Mouse (Mus musculus): ENCODE measurements at regions not wholly inside any gene's neighbourhood (a gene's known extent, or its start where the extent isn't known, plus 50 kb on each side); places are given as distances from the start of the nearest gene placed in this dataset.

- no peaks in the 10 kb centered on the region for H3K36me3 ChIP-seq (ENCODE audit: control insufficient read depth, insufficient read depth, low read length)
- 36% methylated on average over 2 of the region's 2 CpGs for WGBS
- no peak overlapping the region for H3K4me3 ChIP-seq (ENCODE audit: low read depth, low read length)
Observed at GRCm38 (mm10) chr11:7534590-7534989, 320.9 kb upstream of the Igfbp3 start.

GRCm38 (mm10) chr11:7533327-7533726 is 319.6 kb upstream of the Igfbp3 start:
- H3K4me1 ChIP-seq (ENCODE audit: control insufficient read depth, insufficient read depth, low read length): no peaks in the 10 kb centered on the region
- no peaks in the 10 kb centered on the region for H3K27me3 ChIP-seq (ENCODE audit: control insufficient read depth, insufficient read depth, low read depth, low read length)
- 36% methylated on average over 1 of the region's 1 CpGs for WGBS
- no peak overlapping the region for H3K4me3 ChIP-seq (ENCODE audit: low read depth, low read length)
- H3K9me3 ChIP-seq (replicated peaks; ENCODE audit: control insufficient read depth, low read length, poor library complexity, severe bottlenecking): 0 out of 2 replicates have a peak, but pooled peaks cover 4% of the 10 kb centered on the region
- no peak overlapping the region for H3K27ac ChIP-seq (ENCODE audit: low read length)
- no peak overlapping the region for H3K4me2 ChIP-seq (ENCODE audit: low read length)
- H3K36me3 ChIP-seq (ENCODE audit: control insufficient read depth, insufficient read depth, low read length): no peaks in the 10 kb centered on the region
- no peak for ATAC-seq
- H3K9ac ChIP-seq (ENCODE audit: low read depth, low read length): no peak overlapping the region

More at GRCm38 (mm10) chr11:7534590-7534989, 320.9 kb upstream of the Igfbp3 start:
- Histone ChIP-seq H3K9ac (ENCODE audit: low read depth, low read length) (no peak overlapping the region), H3K9me3 (replicated peaks; ENCODE audit: control insufficient read depth, low read length, poor library complexity, severe bottlenecking) (0 out of 2 replicates have a peak, but pooled peaks cover 4% of the 10 kb centered on the region), H3K4me2 (ENCODE audit: low read length) (no peak overlapping the region), H3K27me3 (ENCODE audit: control insufficient read depth, insufficient read depth, low read depth, low read length) (no peaks in the 10 kb centered on the region), H3K4me1 (ENCODE audit: control insufficient read depth, insufficient read depth, low read length) (no peaks in the 10 kb centered on the region), H3K27ac (ENCODE audit: low read length) (no peak overlapping the region)
- no peak for ATAC-seq

- H3K36me3 ChIP-seq (ENCODE audit: control insufficient read depth, insufficient read depth, low read length): no peaks in the 10 kb centered on the region
- 90% methylated on average over 3 of the region's 3 CpGs for WGBS
- H3K9ac ChIP-seq (ENCODE audit: low read depth, low read length): no peak overlapping the region
- H3K4me2 ChIP-seq (ENCODE audit: low read length): no peak overlapping the region
- no peak overlapping the region for H3K27ac ChIP-seq (ENCODE audit: low read length)
- ATAC-seq: no peak
- no peaks in the 10 kb centered on the region for H3K4me1 ChIP-seq (ENCODE audit: control insufficient read depth, insufficient read depth, low read length)
- no peak overlapping the region for H3K4me3 ChIP-seq (ENCODE audit: low read depth, low read length)
- H3K9me3 ChIP-seq (replicated peaks; ENCODE audit: control insufficient read depth, low read length, poor library complexity, severe bottlenecking): 0 out of 2 replicates have a peak, but pooled peaks cover 4% of the 10 kb centered on the region
- H3K27me3 ChIP-seq (ENCODE audit: control insufficient read depth, insufficient read depth, low read depth, low read length): no peaks in the 10 kb centered on the region
Observed at GRCm38 (mm10) chr11:7531847-7532246, 318.1 kb upstream of the Igfbp3 start.

- no peak overlapping the region for H3K9ac ChIP-seq (ENCODE audit: low read depth, low read length)
- H3K9me3 ChIP-seq (replicated peaks; ENCODE audit: control insufficient read depth, low read length, poor library complexity, severe bottlenecking): no peaks in the 10 kb centered on the region
- no peaks in the 10 kb centered on the region for H3K4me1 ChIP-seq (ENCODE audit: control insufficient read depth, insufficient read depth, low read length)
- no peak for ATAC-seq
- H3K4me3 ChIP-seq (ENCODE audit: low read depth, low read length): no peak overlapping the region
- no peaks in the 10 kb centered on the region for H3K27me3 ChIP-seq (ENCODE audit: control insufficient read depth, insufficient read depth, low read depth, low read length)
- H3K27ac ChIP-seq (ENCODE audit: low read length): no peak overlapping the region
- no peaks in the 10 kb centered on the region for H3K36me3 ChIP-seq (ENCODE audit: control insufficient read depth, insufficient read depth, low read length)
- WGBS: 88% methylated on average over 6 of the region's 6 CpGs
- H3K4me2 ChIP-seq (ENCODE audit: low read length): no peak overlapping the region
Observed at GRCm38 (mm10) chr11:7530482-7531148, 316.9 kb upstream of the Igfbp3 start.

GRCm38 (mm10) chr11:7519556-7519955 is 305.8 kb upstream of the Igfbp3 start:
- no peak for ATAC-seq
- H3K36me3 ChIP-seq (ENCODE audit: control insufficient read depth, insufficient read depth, low read length): no peaks in the 10 kb centered on the region
- no peaks in the 10 kb centered on the region for H3K27me3 ChIP-seq (ENCODE audit: control insufficient read depth, insufficient read depth, low read depth, low read length)
- no peaks in the 10 kb centered on the region for H3K9me3 ChIP-seq (replicated peaks; ENCODE audit: control insufficient read depth, low read length, poor library complexity, severe bottlenecking)
- WGBS: 83% methylated on average over 2 of the region's 2 CpGs
- H3K4me1 ChIP-seq (ENCODE audit: control insufficient read depth, insufficient read depth, low read length): no peaks in the 10 kb centered on the region
- no peak overlapping the region for H3K27ac ChIP-seq (ENCODE audit: low read length)
- no peak overlapping the region for H3K4me2 ChIP-seq (ENCODE audit: low read length)
- no peak overlapping the region for H3K9ac ChIP-seq (ENCODE audit: low read depth, low read length)
- H3K4me3 ChIP-seq (ENCODE audit: low read depth, low read length): no peak overlapping the region

- Histone ChIP-seq H3K27ac (ENCODE audit: low read length) (no peak overlapping the region), H3K9me3 (replicated peaks; ENCODE audit: control insufficient read depth, low read length, poor library complexity, severe bottlenecking) (no peaks in the 10 kb centered on the region), H3K4me2 (ENCODE audit: low read length) (no peak overlapping the region), H3K36me3 (ENCODE audit: control insufficient read depth, insufficient read depth, low read length) (no peaks in the 10 kb centered on the region), H3K9ac (ENCODE audit: low read depth, low read length) (no peak overlapping the region), H3K4me3 (ENCODE audit: low read depth, low read length) (no peak overlapping the region), H3K4me1 (ENCODE audit: control insufficient read depth, insufficient read depth, low read length) (no peaks in the 10 kb centered on the region), H3K27me3 (ENCODE audit: control insufficient read depth, insufficient read depth, low read depth, low read length) (no peaks in the 10 kb centered on the region)
- no peak for ATAC-seq
- 87% methylated on average over 5 of the region's 5 CpGs for WGBS
Observed at GRCm38 (mm10) chr11:7508861-7509260, 295.1 kb upstream of the Igfbp3 start.

- Histone ChIP-seq H3K27ac (ENCODE audit: low read length) (no peak overlapping the region), H3K9ac (ENCODE audit: low read depth, low read length) (no peak overlapping the region), H3K4me1 (ENCODE audit: control insufficient read depth, insufficient read depth, low read length) (no peaks in the 10 kb centered on the region), H3K4me2 (ENCODE audit: low read length) (no peak overlapping the region), H3K27me3 (ENCODE audit: control insufficient read depth, insufficient read depth, low read depth, low read length) (no peaks in the 10 kb centered on the region), H3K9me3 (replicated peaks; ENCODE audit: control insufficient read depth, low read length, poor library complexity, severe bottlenecking) (no peaks in the 10 kb centered on the region), H3K36me3 (ENCODE audit: control insufficient read depth, insufficient read depth, low read length) (no peaks in the 10 kb centered on the region), H3K4me3 (ENCODE audit: low read depth, low read length) (no peak overlapping the region)
- 81% methylated on average over 7 of the region's 7 CpGs for WGBS
- no peak for ATAC-seq
Observed at GRCm38 (mm10) chr11:7506421-7506945, 292.8 kb upstream of the Igfbp3 start.

- WGBS: 86% methylated on average over 10 of the region's 10 CpGs
- Histone ChIP-seq H3K4me1 (ENCODE audit: control insufficient read depth, insufficient read depth, low read length) (no peaks in the 10 kb centered on the region), H3K27ac (ENCODE audit: low read length) (no peak overlapping the region), H3K9me3 (replicated peaks; ENCODE audit: control insufficient read depth, low read length, poor library complexity, severe bottlenecking) (no peaks in the 10 kb centered on the region), H3K36me3 (ENCODE audit: control insufficient read depth, insufficient read depth, low read length) (no peaks in the 10 kb centered on the region), H3K9ac (ENCODE audit: low read depth, low read length) (no peak overlapping the region), H3K4me3 (ENCODE audit: low read depth, low read length) (no peak overlapping the region), H3K4me2 (ENCODE audit: low read length) (no peak overlapping the region), H3K27me3 (ENCODE audit: control insufficient read depth, insufficient read depth, low read depth, low read length) (no peaks in the 10 kb centered on the region)
- no peak for ATAC-seq
Observed at GRCm38 (mm10) chr11:7504651-7505321, 291.1 kb upstream of the Igfbp3 start.

GRCm38 (mm10) chr11:7502679-7503078 is 289.0 kb upstream of the Igfbp3 start:
- WGBS: 80% methylated on average over 2 of the region's 2 CpGs
- Histone ChIP-seq H3K36me3 (ENCODE audit: control insufficient read depth, insufficient read depth, low read length) (no peaks in the 10 kb centered on the region), H3K27ac (ENCODE audit: low read length) (no peak overlapping the region), H3K4me2 (ENCODE audit: low read length) (no peak overlapping the region), H3K9me3 (replicated peaks; ENCODE audit: control insufficient read depth, low read length, poor library complexity, severe bottlenecking) (no peaks in the 10 kb centered on the region), H3K9ac (ENCODE audit: low read depth, low read length) (no peak overlapping the region), H3K27me3 (ENCODE audit: control insufficient read depth, insufficient read depth, low read depth, low read length) (no peaks in the 10 kb centered on the region), H3K4me1 (ENCODE audit: control insufficient read depth, insufficient read depth, low read length) (no peaks in the 10 kb centered on the region), H3K4me3 (ENCODE audit: low read depth, low read length) (no peak overlapping the region)
- ATAC-seq: no peak

Data from midbrain, embryonic 16.5 days (tissue).